Mouse (Mus musculus): ENCODE data around the gene Nek8. TPM values are rescaled to one million over a fixed set of nuclear protein-coding genes. Genes with fewer than 3 reads are reported as not detected.
A peak's percentile ranks its signal among the peaks of the same experiment; 100 is the strongest.
"Not testable (repeated sequence)": the region's sequence is repeated elsewhere in the genome, so short reads cannot be mapped to it uniquely, and the experiment has no call there.

Gene Nek8
- polyA plus RNA-seq, 1 experiment from 2014 or later = 7.8 TPM

DNA sequence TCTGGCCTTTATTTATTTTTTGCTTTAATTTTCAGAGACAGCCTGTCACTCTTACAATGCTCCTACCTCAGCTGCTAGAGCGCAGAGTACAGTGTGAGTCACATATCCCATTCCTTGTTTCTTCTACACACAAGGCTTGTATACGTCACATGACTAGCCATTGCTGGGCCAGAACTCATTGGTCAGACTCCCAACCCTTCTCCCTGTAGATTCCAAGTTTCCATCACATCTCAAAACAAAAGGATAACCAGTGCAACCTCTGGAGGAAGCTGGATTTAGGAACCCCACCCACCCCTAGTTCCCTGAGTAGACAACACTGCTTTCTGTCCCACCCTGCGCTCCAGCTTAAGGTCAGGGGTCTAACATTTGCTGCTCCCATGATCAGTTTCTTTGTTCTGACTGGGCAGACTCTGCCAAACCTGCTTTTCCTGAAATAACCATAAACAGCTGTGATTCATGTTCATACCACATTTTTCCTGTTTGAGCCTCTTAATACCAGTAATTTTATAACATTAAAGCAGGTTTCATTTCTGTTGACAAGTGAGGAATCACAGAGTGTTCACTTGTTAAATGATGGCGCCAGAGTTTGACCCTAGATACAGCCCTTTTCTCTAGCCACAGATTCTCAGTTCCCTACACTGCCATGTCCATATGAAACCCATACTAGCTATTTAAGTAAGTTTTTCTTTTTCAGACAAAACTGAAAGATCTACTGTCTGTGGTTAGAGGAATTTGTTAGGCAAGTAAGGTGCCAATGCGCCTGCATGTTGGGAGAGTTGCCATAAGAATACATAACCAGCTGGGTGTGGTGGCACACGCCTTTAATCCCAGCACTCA is 29.6 kb downstream of the Nek8 start:
- Histone ChIP-seq H3K36me3 (ENCODE audit: control insufficient read depth, insufficient read depth, low read length) (peaks cover 10% of the 10 kb centered on the region), H3K9ac (ENCODE audit: low read length) (no peak overlapping the region), H3K4me3 (ENCODE audit: low read depth, low read length) (no peak overlapping the region), H3K4me2 (ENCODE audit: low read depth) (no peak overlapping the region), H3K27me3 (ENCODE audit: control insufficient read depth, insufficient read depth, low read length) (no peaks in the 10 kb centered on the region), H3K27ac (ENCODE audit: low read depth, low read length) (no peak overlapping the region), H3K9me3 (ENCODE audit: control insufficient read depth, low read length) (no peaks in the 10 kb centered on the region), H3K4me1 (ENCODE audit: control insufficient read depth, insufficient read depth, low read length) (no peaks in the 10 kb centered on the region)
- ATAC-seq (ENCODE audit: insufficient read depth, low FRiP score, low TSS enrichment) (no peak), DNase-seq (ENCODE audit: low spot score) (no peak)
- WGBS = 91% methylated on average over 6 of the region's 6 CpGs

DNA sequence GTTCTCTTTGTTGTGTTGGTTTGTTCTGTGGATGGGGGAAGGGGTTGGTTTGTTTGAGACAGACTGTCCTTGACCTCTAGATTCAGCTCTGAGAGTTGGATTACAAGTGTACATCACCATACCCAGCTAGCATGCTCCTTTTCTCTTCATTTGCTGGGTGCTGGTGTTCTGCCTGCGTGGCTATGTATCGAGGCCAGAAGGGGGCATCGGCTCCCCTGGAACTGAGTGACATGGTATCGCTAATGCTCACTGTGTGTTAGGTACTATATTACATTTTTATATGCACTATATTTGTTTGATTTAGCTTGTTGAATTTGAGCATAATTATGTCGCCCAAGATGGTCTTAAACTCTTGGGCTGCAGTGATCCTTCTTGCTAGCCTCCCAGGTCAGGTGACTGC is 30.3 kb downstream of the Nek8 start:
- Histone ChIP-seq H3K9me3 (ENCODE audit: control insufficient read depth, low read length) (no peaks in the 10 kb centered on the region), H3K27me3 (ENCODE audit: control insufficient read depth, insufficient read depth, low read length) (no peaks in the 10 kb centered on the region), H3K4me1 (ENCODE audit: control insufficient read depth, insufficient read depth, low read length) (no peaks in the 10 kb centered on the region), H3K9ac (ENCODE audit: low read length) (no peak overlapping the region), H3K27ac (ENCODE audit: low read depth, low read length) (no peak overlapping the region), H3K36me3 (ENCODE audit: control insufficient read depth, insufficient read depth, low read length) (peaks cover 10% of the 10 kb centered on the region), H3K4me2 (ENCODE audit: low read depth) (no peak overlapping the region), H3K4me3 (ENCODE audit: low read depth, low read length) (no peak overlapping the region)
- DNase-seq (ENCODE audit: low spot score) (no peak), ATAC-seq (ENCODE audit: insufficient read depth, low FRiP score, low TSS enrichment) (no peak)
- WGBS = 87% methylated on average over 5 of the region's 5 CpGs

DNA sequence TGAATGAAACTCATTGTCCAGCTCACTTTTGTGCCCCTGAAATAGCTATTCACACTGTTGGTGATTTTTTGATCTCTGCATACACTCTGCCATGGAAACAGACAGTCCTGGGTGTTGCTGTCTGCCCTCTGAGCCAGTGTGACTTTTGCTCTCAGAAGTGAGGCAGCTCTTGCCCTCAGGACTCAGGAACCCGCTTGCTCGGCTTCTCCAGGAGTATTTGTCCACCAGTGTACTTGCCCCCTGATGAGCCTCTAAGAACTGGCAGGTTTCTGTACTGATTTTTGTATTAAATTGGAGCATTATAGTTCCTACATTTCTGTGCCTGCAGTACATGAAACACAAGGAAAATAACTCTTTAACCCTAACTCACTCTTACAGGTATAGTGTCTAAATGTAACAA is 33.0 kb downstream of the Nek8 start:
- DNase-seq (ENCODE audit: low spot score) = no peak
- Histone ChIP-seq H3K4me2 (ENCODE audit: low read depth) (no peak overlapping the region), H3K9me3 (ENCODE audit: control insufficient read depth, low read length) (no peaks in the 10 kb centered on the region), H3K4me1 (ENCODE audit: control insufficient read depth, insufficient read depth, low read length) (no peaks in the 10 kb centered on the region), H3K27ac (ENCODE audit: low read depth, low read length) (0 out of 2 replicates have a peak overlapping the region, but pooled peaks have one; percentile 20), H3K36me3 (ENCODE audit: control insufficient read depth, insufficient read depth, low read length) (peaks cover 7% of the 10 kb centered on the region), H3K4me3 (ENCODE audit: low read depth, low read length) (no peak overlapping the region), H3K27me3 (ENCODE audit: control insufficient read depth, insufficient read depth, low read length) (no peaks in the 10 kb centered on the region), H3K9ac (ENCODE audit: low read length) (no peak overlapping the region)
- WGBS = 88% methylated on average over 2 of the region's 2 CpGs
- ATAC-seq (ENCODE audit: insufficient read depth, low FRiP score, low TSS enrichment) = no peak

DNA sequence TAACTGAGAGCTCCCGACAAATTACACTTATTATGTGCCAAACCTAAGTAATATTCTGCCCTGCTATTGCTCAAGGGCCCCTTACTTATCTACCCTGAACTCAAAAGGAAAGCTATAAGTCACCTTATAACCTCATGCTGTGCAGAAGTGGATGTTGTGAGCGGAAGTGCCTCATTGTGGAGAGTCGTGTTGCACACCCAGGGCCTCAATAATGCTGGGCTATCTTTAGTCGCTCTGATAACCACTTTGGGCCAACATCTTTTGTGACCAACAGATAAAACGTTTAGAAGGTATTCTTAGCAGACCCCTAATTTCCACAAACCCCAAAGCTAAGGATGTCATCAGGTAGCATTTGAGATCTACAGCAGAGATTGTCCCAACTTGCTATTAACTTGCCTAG is 35.8 kb downstream of the Nek8 start:
- 80% methylated on average over 5 of the region's 5 CpGs for WGBS
- Histone ChIP-seq H3K4me3 (ENCODE audit: low read depth, low read length) (no peak overlapping the region), H3K9me3 (ENCODE audit: control insufficient read depth, low read length) (no peaks in the 10 kb centered on the region), H3K36me3 (ENCODE audit: control insufficient read depth, insufficient read depth, low read length) (peaks cover 7% of the 10 kb centered on the region), H3K9ac (ENCODE audit: low read length) (no peak overlapping the region), H3K27ac (ENCODE audit: low read depth, low read length) (no peak overlapping the region), H3K4me1 (ENCODE audit: control insufficient read depth, insufficient read depth, low read length) (no peaks in the 10 kb centered on the region), H3K27me3 (ENCODE audit: control insufficient read depth, insufficient read depth, low read length) (no peaks in the 10 kb centered on the region), H3K4me2 (ENCODE audit: low read depth) (no peak overlapping the region)
- ATAC-seq (ENCODE audit: insufficient read depth, low FRiP score, low TSS enrichment) = no peak
- no peak for DNase-seq (ENCODE audit: low spot score)

DNA sequence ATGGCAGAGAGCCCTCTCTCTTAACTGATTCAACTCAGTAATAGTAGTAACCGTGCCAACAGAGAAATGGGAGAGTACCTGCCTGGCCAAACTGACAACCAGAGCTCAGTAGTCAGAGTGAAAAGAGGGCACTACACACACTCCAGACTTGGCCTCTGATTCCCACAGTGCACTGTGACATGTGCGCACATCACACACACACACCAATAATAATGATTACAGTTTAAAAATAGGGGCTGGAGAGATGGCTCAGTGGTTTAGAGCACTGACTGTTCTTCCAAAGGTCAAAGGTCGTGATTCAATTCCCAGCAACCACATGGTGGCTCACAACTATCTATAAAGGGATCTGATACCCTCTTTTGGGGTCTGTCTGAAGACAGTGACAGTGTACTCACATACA is 38.5 kb downstream of the Nek8 start:
- no peak overlapping the region for H3K4me3 ChIP-seq (ENCODE audit: low read depth, low read length)
- no peak overlapping the region for H3K9ac ChIP-seq (ENCODE audit: low read length)
- ATAC-seq (ENCODE audit: insufficient read depth, low FRiP score, low TSS enrichment) = no peak
- H3K9me3 ChIP-seq (ENCODE audit: control insufficient read depth, low read length) = no peaks in the 10 kb centered on the region
- peaks cover 2% of the 10 kb centered on the region; the same call in 1 of the 2 replicates for H3K36me3 ChIP-seq (ENCODE audit: control insufficient read depth, insufficient read depth, low read length)
- no peak for DNase-seq (ENCODE audit: low spot score)
- H3K4me2 ChIP-seq (ENCODE audit: low read depth) = no peak overlapping the region
- no peaks in the 10 kb centered on the region for H3K4me1 ChIP-seq (ENCODE audit: control insufficient read depth, insufficient read depth, low read length)
- no peaks in the 10 kb centered on the region for H3K27me3 ChIP-seq (ENCODE audit: control insufficient read depth, insufficient read depth, low read length)
- 86% methylated on average over 3 of the region's 3 CpGs for WGBS
- no peak overlapping the region for H3K27ac ChIP-seq (ENCODE audit: low read depth, low read length)

DNA sequence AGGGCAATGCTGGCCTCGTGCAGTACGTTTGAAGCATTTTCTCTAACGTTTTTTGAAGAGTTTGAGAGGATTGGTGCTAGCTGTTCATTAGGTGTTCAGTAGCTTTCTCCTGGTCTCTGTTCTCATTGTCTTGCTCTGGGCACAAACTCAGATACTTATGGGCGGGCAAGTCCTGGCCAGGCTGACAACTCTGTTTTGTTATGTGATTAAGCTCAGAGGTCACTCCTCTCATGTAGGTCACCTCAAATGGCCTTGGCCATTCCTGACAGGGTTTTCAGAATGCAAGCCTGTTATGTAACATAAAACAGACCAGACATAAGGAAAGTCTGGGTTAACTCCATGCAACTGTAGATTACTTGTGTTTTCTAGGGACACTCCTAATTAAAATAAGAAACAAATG is 38.9 kb downstream of the Nek8 start:
- no peaks in the 10 kb centered on the region for H3K27me3 ChIP-seq (ENCODE audit: control insufficient read depth, insufficient read depth, low read length)
- H3K27ac ChIP-seq (ENCODE audit: low read depth, low read length) = no peak overlapping the region
- no peak overlapping the region for H3K9ac ChIP-seq (ENCODE audit: low read length)
- no peaks in the 10 kb centered on the region for H3K4me1 ChIP-seq (ENCODE audit: control insufficient read depth, insufficient read depth, low read length)
- no peaks in the 10 kb centered on the region for H3K36me3 ChIP-seq (ENCODE audit: control insufficient read depth, insufficient read depth, low read length)
- no peak for DNase-seq (ENCODE audit: low spot score)
- no peaks in the 10 kb centered on the region for H3K9me3 ChIP-seq (ENCODE audit: control insufficient read depth, low read length)
- no peak for ATAC-seq (ENCODE audit: insufficient read depth, low FRiP score, low TSS enrichment)
- no peak overlapping the region for H3K4me2 ChIP-seq (ENCODE audit: low read depth)
- WGBS = 78% methylated on average over 4 of the region's 4 CpGs
- no peak overlapping the region for H3K4me3 ChIP-seq (ENCODE audit: low read depth, low read length)

DNA sequence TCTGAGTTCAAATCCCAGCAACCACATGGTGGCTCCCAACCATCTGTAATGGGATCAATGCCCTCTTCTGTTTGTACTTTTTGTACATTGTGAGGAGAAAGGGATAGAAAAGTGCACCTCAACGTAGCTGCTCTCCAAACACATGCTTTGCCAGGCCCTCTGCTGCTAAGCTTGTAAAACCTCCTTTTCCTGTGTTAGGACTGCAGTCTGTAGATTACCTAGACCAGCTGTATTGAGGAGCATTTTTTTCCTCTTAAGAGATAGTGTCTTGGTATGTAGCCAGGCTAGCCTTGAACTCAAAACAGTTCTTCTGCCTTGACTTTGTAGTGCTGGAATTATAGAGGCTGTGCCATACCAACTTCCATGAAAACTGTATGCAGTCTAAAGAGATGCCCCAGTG is 40.3 kb downstream of the Nek8 start:
- no peak for ATAC-seq (ENCODE audit: insufficient read depth, low FRiP score, low TSS enrichment)
- Histone ChIP-seq H3K27ac (ENCODE audit: low read depth, low read length) (no peak overlapping the region), H3K4me3 (ENCODE audit: low read depth, low read length) (no peak overlapping the region), H3K9ac (ENCODE audit: low read length) (no peak overlapping the region), H3K27me3 (ENCODE audit: control insufficient read depth, insufficient read depth, low read length) (no peaks in the 10 kb centered on the region), H3K4me1 (ENCODE audit: control insufficient read depth, insufficient read depth, low read length) (no peaks in the 10 kb centered on the region), H3K36me3 (ENCODE audit: control insufficient read depth, insufficient read depth, low read length) (no peaks in the 10 kb centered on the region), H3K4me2 (ENCODE audit: low read depth) (no peak overlapping the region), H3K9me3 (ENCODE audit: control insufficient read depth, low read length) (no peaks in the 10 kb centered on the region)
- WGBS = 87% methylated on average over 1 of the region's 1 CpGs
- DNase-seq (ENCODE audit: low spot score) = no peak

DNA sequence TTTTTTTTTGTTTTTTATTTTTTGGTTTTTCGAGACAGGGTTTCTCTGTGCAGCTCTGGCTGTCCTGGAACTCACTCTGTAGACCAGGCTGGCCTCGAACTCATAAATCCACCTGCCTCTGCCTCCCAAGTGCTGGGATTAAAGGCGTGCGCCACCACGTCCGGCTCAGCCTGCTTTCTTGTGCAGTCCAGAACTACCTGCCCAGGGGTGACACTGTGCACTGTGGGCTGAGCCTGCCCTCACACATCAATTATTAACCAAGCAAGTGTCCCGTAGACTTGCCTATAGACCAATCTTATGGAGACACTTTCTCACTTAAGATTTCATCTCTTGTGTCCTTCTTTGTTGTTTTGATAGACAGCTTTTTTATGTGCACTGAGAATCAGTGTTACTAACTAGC is 41.2 kb downstream of the Nek8 start:
- H3K27ac ChIP-seq (ENCODE audit: low read depth, low read length); ATAC-seq (ENCODE audit: insufficient read depth, low FRiP score, low TSS enrichment); H3K4me2 ChIP-seq (ENCODE audit: low read depth); H3K9me3 ChIP-seq (ENCODE audit: control insufficient read depth, low read length); H3K27me3 ChIP-seq (ENCODE audit: control insufficient read depth, insufficient read depth, low read length); H3K36me3 ChIP-seq (ENCODE audit: control insufficient read depth, insufficient read depth, low read length); H3K4me3 ChIP-seq (ENCODE audit: low read depth, low read length); H3K9ac ChIP-seq (ENCODE audit: low read length); DNase-seq (ENCODE audit: low spot score); H3K4me1 ChIP-seq (ENCODE audit: control insufficient read depth, insufficient read depth, low read length): not testable (repeated sequence)
- WGBS = 84% methylated on average over 7 of the region's 7 CpGs

DNA sequence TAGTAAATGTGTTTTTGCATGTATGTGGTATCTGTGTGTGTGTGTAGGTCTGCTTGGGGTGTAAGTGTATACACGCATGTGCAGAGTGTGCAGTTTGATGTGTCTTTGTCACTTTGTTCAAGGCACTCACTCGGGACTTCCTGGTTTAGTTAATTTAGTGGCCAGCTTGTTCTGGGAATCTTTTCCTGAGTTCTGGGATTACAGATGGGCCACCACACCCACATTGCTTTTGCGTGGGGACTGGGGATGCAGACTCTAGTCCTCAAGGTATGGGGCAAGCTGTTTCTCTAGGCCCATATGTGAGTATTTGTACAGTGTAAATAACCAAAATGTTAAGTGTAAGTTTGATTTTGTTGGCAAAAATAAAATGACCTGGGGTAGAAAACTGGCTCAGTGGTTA is 42.1 kb downstream of the Nek8 start:
- Histone ChIP-seq H3K4me1 (ENCODE audit: control insufficient read depth, insufficient read depth, low read length) (no peaks in the 10 kb centered on the region), H3K9ac (ENCODE audit: low read length) (no peak overlapping the region), H3K4me3 (ENCODE audit: low read depth, low read length) (no peak overlapping the region), H3K27ac (ENCODE audit: low read depth, low read length) (no peak overlapping the region), H3K36me3 (ENCODE audit: control insufficient read depth, insufficient read depth, low read length) (no peaks in the 10 kb centered on the region), H3K9me3 (ENCODE audit: control insufficient read depth, low read length) (no peaks in the 10 kb centered on the region), H3K4me2 (ENCODE audit: low read depth) (no peak overlapping the region), H3K27me3 (ENCODE audit: control insufficient read depth, insufficient read depth, low read length) (no peaks in the 10 kb centered on the region)
- no peak for DNase-seq (ENCODE audit: low spot score)
- WGBS = 88% methylated on average over 3 of the region's 3 CpGs
- no peak for ATAC-seq (ENCODE audit: insufficient read depth, low FRiP score, low TSS enrichment)

Data from neural tube, embryonic 11.5 days (tissue).